Mouse (Mus musculus): Measurements from ENCODE around the gene Kcnj6. TPM values are rescaled to one million over a fixed set of nuclear protein-coding genes. Genes with fewer than 3 reads are reported as not detected.

The Kcnj6 gene
- polyA plus RNA-seq, 2 experiments: 0.03 TPM; not detected in 1

- no peaks in the 10 kb centered on the region for H3K9me3 ChIP-seq (ENCODE audit: control insufficient read depth, low read length)
- ATAC-seq (ENCODE audit: low FRiP score, low read depth) (no peak), DNase-seq (ENCODE audit: low spot score) (no peak)
- H3K27me3 ChIP-seq (ENCODE audit: control insufficient read depth, insufficient read depth, low read length): no peaks in the 10 kb centered on the region
- H3K4me1 ChIP-seq (ENCODE audit: control insufficient read depth, insufficient read depth, low read length): no peaks in the 10 kb centered on the region
- no peak overlapping the region for H3K4me3 ChIP-seq (replicated peaks; ENCODE audit: low read length)
- H3K36me3 ChIP-seq (ENCODE audit: control insufficient read depth, insufficient read depth, low read length): no peaks in the 10 kb centered on the region
- 83% methylated on average over 5 of the region's 5 CpGs for WGBS
- no peak overlapping the region for H3K27ac ChIP-seq (replicated peaks; ENCODE audit: low read depth, low read length)
- H3K9ac ChIP-seq (ENCODE audit: low read depth, low read length, severe bottlenecking): no peak overlapping the region
- H3K4me2 ChIP-seq (replicated peaks; ENCODE audit: low read depth, low read length, severe bottlenecking): no peak overlapping the region
- TF ChIP-seq POLR2A (IDR thresholded peaks at IDR 0.05; ENCODE audit: borderline replicate concordance, extremely low read depth, insufficient read depth, insufficient read length): no peak
Measured at GRCm38 (mm10) chr16:94863475-94863874, 134.0 kb downstream of the Kcnj6 start.

GRCm38 (mm10) chr16:94855990-94856389, 141.5 kb downstream of the Kcnj6 start:
- Histone ChIP-seq H3K27me3 (ENCODE audit: control insufficient read depth, insufficient read depth, low read length) (no peaks in the 10 kb centered on the region), H3K4me2 (replicated peaks; ENCODE audit: low read depth, low read length, severe bottlenecking) (no peak overlapping the region), H3K9me3 (ENCODE audit: control insufficient read depth, low read length) (no peaks in the 10 kb centered on the region), H3K9ac (ENCODE audit: low read depth, low read length, severe bottlenecking) (no peak overlapping the region), H3K4me1 (ENCODE audit: control insufficient read depth, insufficient read depth, low read length) (no peaks in the 10 kb centered on the region), H3K36me3 (ENCODE audit: control insufficient read depth, insufficient read depth, low read length) (no peaks in the 10 kb centered on the region), H3K4me3 (replicated peaks; ENCODE audit: low read length) (no peak overlapping the region), H3K27ac (replicated peaks; ENCODE audit: low read depth, low read length) (no peak overlapping the region)
- no peak for TF ChIP-seq POLR2A (IDR thresholded peaks at IDR 0.05; ENCODE audit: borderline replicate concordance, extremely low read depth, insufficient read depth, insufficient read length)
- ATAC-seq (ENCODE audit: low FRiP score, low read depth) (no peak), DNase-seq (ENCODE audit: low spot score) (no peak)
- WGBS: 91% methylated on average over 5 of the region's 5 CpGs

GRCm38 (mm10) chr16:94852407-94853160, 144.9 kb downstream of the Kcnj6 start:
- H3K9me3 ChIP-seq (ENCODE audit: control insufficient read depth, low read length): no peaks in the 10 kb centered on the region
- H3K27ac ChIP-seq (replicated peaks; ENCODE audit: low read depth, low read length): no peak overlapping the region
- no peak overlapping the region for H3K9ac ChIP-seq (ENCODE audit: low read depth, low read length, severe bottlenecking)
- TF ChIP-seq POLR2A (IDR thresholded peaks at IDR 0.05; ENCODE audit: borderline replicate concordance, extremely low read depth, insufficient read depth, insufficient read length): no peak
- 76% methylated on average over 19 of the region's 19 CpGs for WGBS
- DNase-seq (ENCODE audit: low spot score): no peak
- H3K27me3 ChIP-seq (ENCODE audit: control insufficient read depth, insufficient read depth, low read length): no peaks in the 10 kb centered on the region
- H3K4me2 ChIP-seq (replicated peaks; ENCODE audit: low read depth, low read length, severe bottlenecking): no peak overlapping the region
- no peaks in the 10 kb centered on the region for H3K4me1 ChIP-seq (ENCODE audit: control insufficient read depth, insufficient read depth, low read length)
- no peak for ATAC-seq (ENCODE audit: low FRiP score, low read depth)
- H3K4me3 ChIP-seq (replicated peaks; ENCODE audit: low read length): no peak overlapping the region
- no peaks in the 10 kb centered on the region for H3K36me3 ChIP-seq (ENCODE audit: control insufficient read depth, insufficient read depth, low read length)

GRCm38 (mm10) chr16:94850393-94850792, 147.1 kb downstream of the Kcnj6 start:
- H3K36me3 ChIP-seq (ENCODE audit: control insufficient read depth, insufficient read depth, low read length): no peaks in the 10 kb centered on the region
- ATAC-seq (ENCODE audit: low FRiP score, low read depth): no peak

GRCm38 (mm10) chr16:94845996-94846395, 151.5 kb downstream of the Kcnj6 start:
- Histone ChIP-seq H3K9me3 (ENCODE audit: control insufficient read depth, low read length) (no peaks in the 10 kb centered on the region), H3K27me3 (ENCODE audit: control insufficient read depth, insufficient read depth, low read length) (no peaks in the 10 kb centered on the region), H3K4me2 (replicated peaks; ENCODE audit: low read depth, low read length, severe bottlenecking) (no peak overlapping the region), H3K27ac (replicated peaks; ENCODE audit: low read depth, low read length) (no peak overlapping the region), H3K4me1 (ENCODE audit: control insufficient read depth, insufficient read depth, low read length) (no peaks in the 10 kb centered on the region), H3K4me3 (replicated peaks; ENCODE audit: low read length) (no peak overlapping the region), H3K36me3 (ENCODE audit: control insufficient read depth, insufficient read depth, low read length) (no peaks in the 10 kb centered on the region), H3K9ac (ENCODE audit: low read depth, low read length, severe bottlenecking) (no peak overlapping the region)
- WGBS: 91% methylated on average over 5 of the region's 5 CpGs
- TF ChIP-seq POLR2A (IDR thresholded peaks at IDR 0.05; ENCODE audit: borderline replicate concordance, extremely low read depth, insufficient read depth, insufficient read length): no peak
- ATAC-seq (ENCODE audit: low FRiP score, low read depth): no peak
- DNase-seq (ENCODE audit: low spot score): no peak

More at GRCm38 (mm10) chr16:94850393-94850792, 147.1 kb downstream of the Kcnj6 start:
- no peaks in the 10 kb centered on the region for H3K4me1 ChIP-seq (ENCODE audit: control insufficient read depth, insufficient read depth, low read length)
- H3K4me3 ChIP-seq (replicated peaks; ENCODE audit: low read length): no peak overlapping the region
- H3K9me3 ChIP-seq (ENCODE audit: control insufficient read depth, low read length): no peaks in the 10 kb centered on the region
- no peaks in the 10 kb centered on the region for H3K27me3 ChIP-seq (ENCODE audit: control insufficient read depth, insufficient read depth, low read length)
- H3K27ac ChIP-seq (replicated peaks; ENCODE audit: low read depth, low read length): no peak overlapping the region
- no peak overlapping the region for H3K4me2 ChIP-seq (replicated peaks; ENCODE audit: low read depth, low read length, severe bottlenecking)
- no peak overlapping the region for H3K9ac ChIP-seq (ENCODE audit: low read depth, low read length, severe bottlenecking)
- 73% methylated on average over 14 of the region's 14 CpGs for WGBS
- TF ChIP-seq POLR2A (IDR thresholded peaks at IDR 0.05; ENCODE audit: borderline replicate concordance, extremely low read depth, insufficient read depth, insufficient read length): no peak
- DNase-seq (ENCODE audit: low spot score): no peak
